Mouse (Mus musculus): ENCODE data around the gene Tcaf1.

DNA sequence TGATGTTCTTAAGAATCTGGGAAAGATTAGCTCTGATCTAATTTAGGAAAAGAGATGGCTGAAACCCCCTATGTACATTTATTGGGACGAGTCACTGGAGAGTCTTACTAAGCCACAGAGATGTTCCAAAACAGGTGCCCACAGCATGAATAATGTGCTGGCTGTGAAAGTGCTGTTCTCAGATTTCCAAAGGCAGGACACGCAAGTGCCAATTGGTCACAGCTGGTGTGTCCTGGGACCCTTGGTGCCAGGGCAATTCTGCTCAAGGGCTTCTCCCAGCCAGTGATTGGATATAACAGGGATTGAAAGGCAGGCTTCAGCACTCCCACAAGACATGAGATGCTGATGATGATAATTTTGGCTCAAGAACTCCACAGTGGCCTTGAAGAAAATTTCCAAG is 48.1 kb downstream of the Tcaf1 start:
- TF ChIP-seq CTCF (IDR thresholded peaks at IDR 0.05; ENCODE audit: control insufficient read depth, insufficient read depth, low read length) (no peak), POLR2A (IDR thresholded peaks at IDR 0.05; ENCODE audit: borderline replicate concordance, control insufficient read depth, low read depth, low read length) (no peak)

Measured in bone marrow, adult 2 months (tissue).